Mouse (Mus musculus) lung, postnatal 14 days (tissue): ENCODE measurements at regions not wholly inside any gene's neighbourhood (a gene's known extent, or its start where the extent isn't known, plus 50 kb on each side); places are given as distances from the start of the nearest gene placed in this dataset.
"Not testable (repeated sequence)": the region's sequence is repeated elsewhere in the genome, so short reads cannot be mapped to it uniquely, and the experiment has no call there.

Experiments
- DNase-seq: peaks from one replicate; pipeline ENCODE4 v3.0.0; 2021

DNA sequence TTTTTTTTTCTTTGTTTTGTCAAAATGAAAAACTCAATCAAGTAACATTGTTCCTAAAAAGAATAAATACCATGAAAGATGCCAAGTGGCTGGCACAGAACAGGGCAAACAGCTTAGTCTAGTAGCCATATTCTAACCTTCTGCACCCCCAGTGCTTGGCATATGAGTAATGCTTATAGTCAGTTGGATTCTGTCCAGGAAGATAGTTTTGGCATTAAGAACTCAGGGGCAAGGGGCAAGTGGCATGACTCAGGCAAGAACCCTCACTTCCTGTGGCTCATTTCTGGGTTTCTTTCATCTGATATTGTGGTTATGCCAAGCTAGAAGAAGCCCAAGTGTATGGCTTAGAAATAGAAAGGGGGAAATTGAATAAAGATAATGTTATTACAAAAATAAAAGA lies 314.1 kb upstream of the Maf start:
- DNase-seq, result no peak

DNA sequence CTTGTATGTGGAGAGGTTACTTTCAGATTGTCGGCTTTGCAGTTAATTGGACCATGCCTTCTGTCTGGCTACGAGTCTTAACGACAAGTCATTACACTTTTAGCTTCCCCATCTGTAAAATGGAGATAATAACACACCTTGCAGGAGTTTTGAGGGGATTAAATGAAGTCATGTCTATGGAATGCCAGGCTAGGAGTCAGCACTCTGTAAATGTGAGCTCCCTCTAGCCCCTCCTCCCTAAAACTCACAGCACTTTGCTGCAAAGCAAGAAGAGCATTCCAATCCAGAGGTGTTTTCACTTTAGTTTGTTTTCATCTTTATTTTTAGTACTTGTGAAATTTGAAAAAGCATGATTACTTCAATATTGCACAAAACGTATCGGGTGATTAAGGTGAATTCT lies 287.7 kb upstream of the Maf start:
- DNase-seq, result no peak

- DNase-seq, result no peak
These were observed 284.4 kb upstream of the Maf start for GRCm38 (mm10) chr8:115991989-115992388.

- no peak for DNase-seq
These were observed 275.8 kb upstream of the Maf start for GRCm38 (mm10) chr8:115983397-115983796.

DNA sequence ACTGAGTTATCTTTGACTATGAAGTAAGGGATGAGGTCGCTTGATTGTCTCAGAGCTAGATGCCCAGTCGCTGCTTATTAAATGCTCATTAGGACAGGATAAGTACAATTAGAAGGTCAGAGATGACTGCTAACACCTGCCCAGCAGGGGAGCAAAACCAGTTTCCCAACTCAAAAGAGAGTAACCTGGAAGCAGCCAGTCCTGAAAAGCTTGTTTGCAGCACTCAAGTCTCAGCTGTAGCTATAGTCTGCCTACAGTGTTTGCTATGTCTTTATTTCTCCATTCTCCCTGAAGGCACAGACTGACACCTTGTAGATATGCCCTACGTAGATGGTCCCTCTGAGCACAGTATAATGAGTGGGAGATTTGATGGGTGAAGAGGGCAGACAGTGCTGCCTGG lies 274.7 kb upstream of the Maf start:
- DNase-seq, result no peak

DNA sequence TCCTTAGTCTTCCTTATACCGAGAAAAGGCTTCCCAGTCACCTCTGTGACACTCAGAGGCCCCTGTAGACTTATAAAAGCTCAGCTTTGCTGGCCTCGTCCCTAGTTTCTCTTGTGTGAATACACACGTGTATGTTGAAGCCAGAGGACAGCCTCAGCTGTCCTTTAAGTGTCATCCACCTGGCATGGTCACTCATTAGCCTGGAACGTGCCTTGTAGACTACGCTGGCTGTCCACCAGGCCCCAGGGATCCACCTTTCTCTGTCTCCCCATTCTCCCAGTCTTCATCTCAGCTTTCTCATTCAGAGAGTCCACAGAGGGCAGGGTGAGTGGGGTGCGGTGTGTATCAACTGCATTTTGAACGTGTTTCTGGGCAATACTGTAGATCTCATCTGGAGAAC lies 273.8 kb upstream of the Maf start:
- DNase-seq, result no peak

DNA sequence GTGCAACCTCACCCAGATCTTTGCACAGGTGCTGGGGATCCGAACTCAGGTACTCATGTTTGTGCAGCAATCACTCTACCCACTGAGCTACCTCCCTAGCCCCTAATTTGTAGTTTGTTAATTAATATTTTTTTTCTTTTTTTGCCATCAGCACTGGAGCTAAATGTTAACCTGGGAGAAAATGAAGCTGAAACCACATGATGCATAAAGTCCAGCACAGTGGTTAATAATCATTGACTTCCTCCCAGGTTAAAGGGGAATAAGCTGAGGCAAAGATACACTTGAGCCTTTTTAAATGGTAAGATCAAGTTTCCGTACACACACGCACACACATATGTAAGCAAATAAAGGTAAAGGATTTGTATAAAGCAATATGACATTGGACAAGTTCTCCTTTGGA lies 273.0 kb upstream of the Maf start:
- no peak for DNase-seq

- DNase-seq, result no peak
These were observed 269.6 kb upstream of the Maf start for GRCm38 (mm10) chr8:115977152-115977551.

DNA sequence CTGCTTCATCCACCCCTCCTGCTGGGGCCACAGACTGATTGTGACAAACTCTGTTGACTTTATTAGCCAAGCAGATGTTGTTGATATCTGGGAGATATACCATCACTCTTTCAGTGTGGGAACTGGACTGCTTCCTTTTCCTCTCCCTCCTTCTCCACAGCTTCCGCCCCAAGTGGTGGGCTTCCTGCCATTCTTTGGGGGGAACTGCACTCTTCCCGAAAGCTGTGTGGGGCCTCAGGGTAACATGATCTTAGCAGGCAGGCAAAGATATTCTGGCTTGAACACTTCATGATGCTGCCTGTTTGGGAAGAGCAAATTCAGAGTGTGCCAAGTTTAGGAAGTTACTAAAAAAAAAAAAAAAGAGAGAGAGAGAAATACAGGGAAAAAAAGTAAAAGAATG lies 267.1 kb upstream of the Maf start:
- DNase-seq, result no peak

DNA sequence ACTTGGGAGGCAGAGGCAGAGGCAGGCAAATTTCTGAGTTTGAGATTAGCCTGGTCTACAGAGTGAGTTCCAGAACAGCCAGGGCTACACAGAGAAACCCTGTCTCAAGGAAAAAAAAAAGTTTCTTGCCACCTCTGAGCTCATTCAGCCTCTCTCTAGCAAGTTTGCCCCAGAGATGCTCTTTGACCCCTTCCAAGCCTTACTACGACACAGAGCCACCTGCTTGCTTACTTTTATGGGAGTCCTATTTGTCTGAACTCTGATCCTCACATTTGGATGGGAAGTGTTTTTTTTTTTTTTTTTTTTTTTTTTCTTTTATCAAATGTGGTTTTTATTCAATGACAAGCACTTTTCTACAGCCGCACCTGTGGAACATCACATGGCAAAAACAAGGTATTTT lies 263.8 kb upstream of the Maf start:
- DNase-seq, result not testable (repeated sequence)

- no peak for DNase-seq
These were observed 260.5 kb upstream of the Maf start for GRCm38 (mm10) chr8:115968121-115968520.

- no peak for DNase-seq
These were observed 258.4 kb upstream of the Maf start for GRCm38 (mm10) chr8:115965981-115966380.

- DNase-seq, result no peak
These were observed 247.8 kb upstream of the Maf start for GRCm38 (mm10) chr8:115955371-115955770.

DNA sequence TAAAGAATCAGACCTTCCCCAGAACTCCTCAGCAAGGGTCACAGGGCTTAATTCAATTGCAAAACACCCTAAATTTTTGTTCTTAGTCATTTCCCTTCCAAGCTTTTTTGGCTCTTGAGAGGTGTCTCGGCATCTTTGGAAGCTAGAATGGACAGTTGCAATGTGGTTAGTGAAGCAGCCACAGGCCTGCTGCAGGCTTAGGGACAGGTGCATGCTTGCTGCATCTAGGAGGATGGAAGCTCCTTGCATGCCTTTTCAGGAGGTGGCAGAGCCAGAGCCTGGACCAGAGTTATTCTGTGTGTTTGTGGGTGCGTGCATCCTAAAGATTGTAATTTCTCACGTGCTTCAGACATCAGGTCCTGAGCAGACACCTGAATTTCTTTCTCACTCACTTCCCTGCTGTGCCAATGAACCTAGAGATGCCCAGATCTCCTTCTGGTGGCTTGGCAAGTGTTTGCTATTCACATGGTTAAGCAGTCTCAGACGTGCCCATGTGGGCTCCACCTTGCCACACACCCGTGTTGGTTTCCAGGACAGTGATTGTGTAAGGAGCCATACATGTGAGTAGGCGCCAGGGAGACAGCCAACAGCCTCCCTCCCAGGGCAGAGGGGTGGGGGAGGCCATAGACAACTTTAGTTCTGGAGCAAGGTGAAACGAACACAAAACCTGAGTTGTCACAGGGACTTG lies 246.3 kb upstream of the Maf start:
- DNase-seq, result no peak

GRCm38 (mm10) chr8:115952496-115952895 lies 244.9 kb upstream of the Maf start:
- no peak for DNase-seq

- DNase-seq, result no peak
These were observed 241.3 kb upstream of the Maf start for GRCm38 (mm10) chr8:115948916-115949315.

- DNase-seq, result peak; percentile 3
These were observed 240.4 kb upstream of the Maf start for GRCm38 (mm10) chr8:115948036-115948435.

DNA sequence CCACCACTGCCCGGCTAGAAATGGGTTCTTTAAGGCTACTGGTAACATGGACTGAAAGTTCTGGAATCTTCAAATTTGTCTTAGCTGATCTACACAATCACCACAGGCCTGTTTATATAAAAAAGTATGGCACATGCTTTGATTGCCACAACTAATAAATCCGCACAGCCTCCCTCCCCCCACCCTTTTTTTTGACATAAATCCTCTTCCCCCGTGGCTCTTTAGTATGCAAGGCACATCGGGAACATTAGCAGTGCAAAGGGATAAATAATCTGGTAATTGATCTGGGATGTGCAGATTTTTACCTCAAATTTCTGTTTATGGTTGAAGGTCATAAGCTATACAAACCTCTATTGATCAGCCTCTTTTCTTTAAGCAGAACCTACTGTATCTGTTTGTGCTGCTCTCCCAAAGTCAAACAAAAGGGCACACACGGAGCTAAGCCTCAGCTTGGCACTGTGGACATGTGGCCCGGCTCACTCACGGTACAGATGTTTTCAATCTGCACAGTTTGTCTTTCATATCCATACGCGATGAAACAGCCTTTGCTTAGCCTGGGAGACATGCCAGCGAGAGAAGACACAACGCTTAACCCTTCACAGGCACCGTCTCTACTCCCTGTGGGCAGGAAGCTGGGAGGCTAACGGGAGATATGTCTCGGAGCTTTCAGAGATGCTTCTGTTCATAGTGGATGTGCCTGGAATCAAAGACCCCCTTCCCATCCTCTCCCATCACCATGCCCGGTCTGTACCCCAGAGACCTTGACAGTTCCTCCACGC lies 235.3 kb upstream of the Maf start:
- peak; percentile 54 for DNase-seq

GRCm38 (mm10) chr8:115929472-115930210 lies 222.0 kb upstream of the Maf start:
- DNase-seq, result no peak

DNA sequence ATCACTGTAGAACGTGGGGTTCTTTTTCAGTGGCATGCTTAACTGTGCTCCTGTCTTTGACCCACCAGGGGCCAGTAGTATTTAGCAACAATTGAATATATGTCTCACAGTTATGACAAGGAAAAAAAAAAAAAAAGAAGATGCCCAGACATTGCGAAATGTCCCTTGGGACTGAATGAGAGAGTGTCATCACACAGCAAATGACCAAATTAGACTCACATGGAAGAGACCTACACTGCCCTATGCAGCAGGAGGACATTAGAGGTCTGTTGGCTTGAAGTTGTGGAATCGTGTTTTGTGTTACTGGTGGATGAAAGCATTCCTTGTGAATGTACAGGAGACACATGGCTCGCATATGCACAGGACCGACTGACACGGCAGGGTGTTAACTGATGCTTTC lies 214.3 kb upstream of the Maf start:
- no peak for DNase-seq

- no peak for DNase-seq
These were observed 199.1 kb upstream of the Maf start for GRCm38 (mm10) chr8:115906650-115907049.

GRCm38 (mm10) chr8:115903853-115904420 lies 196.3 kb upstream of the Maf start:
- DNase-seq, result no peak

DNA sequence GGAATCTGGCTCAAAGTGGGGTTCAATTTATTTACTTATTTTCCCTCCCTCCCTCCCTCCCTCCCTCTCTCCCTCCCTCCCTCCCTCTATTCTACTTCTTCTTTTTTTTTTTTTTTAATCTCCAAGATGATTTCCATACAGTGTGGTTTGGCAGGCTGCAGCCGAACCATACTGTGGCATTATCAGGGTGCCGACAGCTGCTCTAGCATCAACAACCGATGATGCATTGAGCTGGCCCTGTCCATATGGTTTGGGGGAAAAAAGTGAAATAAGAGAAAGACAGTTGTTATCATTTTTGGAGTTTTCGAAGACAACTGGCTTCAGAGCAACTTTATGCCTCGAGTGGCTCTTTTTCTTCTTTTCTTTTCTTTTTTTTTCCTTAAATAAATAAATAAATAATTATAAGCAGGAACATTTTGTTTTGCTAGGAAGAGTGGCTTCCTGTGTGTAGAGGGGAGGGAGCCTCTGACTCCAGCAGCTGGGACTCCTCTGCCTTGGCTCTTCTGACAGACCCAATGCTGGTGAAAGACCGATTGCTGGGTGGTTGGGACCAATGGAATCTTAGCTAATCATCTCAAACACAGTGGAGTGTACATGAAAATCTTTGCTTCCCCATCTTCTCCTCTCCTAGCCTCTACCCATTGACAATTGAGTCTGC lies 190.1 kb upstream of the Maf start:
- DNase-seq, result peak; percentile 14
